Mouse (Mus musculus): Measurements from ENCODE around the gene Traf4.

- TF ChIP-seq TCF12 (IDR thresholded peaks at IDR 0.05; ENCODE audit: low read depth, low read length) (no peak), GATA1 (IDR thresholded peaks at IDR 0.05; ENCODE audit: low read depth, low read length) (no peak), NELFE (IDR thresholded peaks at IDR 0.05; ENCODE audit: low read depth, low read length) (no peak), HCFC1 (IDR thresholded peaks at IDR 0.05; ENCODE audit: low read depth, low read length) (no peak), RAD21 (IDR thresholded peaks at IDR 0.05; ENCODE audit: low read depth, low read length) (no peak), CTCF (IDR thresholded peaks at IDR 0.05 in 2 of 3, conservative IDR thresholded peaks at IDR 0.05 in 1 of 3; ENCODE audit: control insufficient read depth in 1 of 3, insufficient read depth in 1 of 3, low read depth in 2 of 3, low read length in 3 of 3, poor library complexity in 1 of 3, severe bottlenecking in 1 of 3) (no peak), NRF1 (IDR thresholded peaks at IDR 0.05; ENCODE audit: insufficient read depth, low read depth, low read length, poor library complexity, severe bottlenecking) (no peak), POLR2A (IDR thresholded peaks at IDR 0.05; ENCODE audit: control insufficient read depth in 1 of 2, insufficient read depth in 1 of 2, low read depth in 1 of 2, low read length in 2 of 2, poor library complexity in 1 of 2) (no peak), RCOR1 (IDR thresholded peaks at IDR 0.05; ENCODE audit: low read depth, low read length) (no peak), MYB (IDR thresholded peaks at IDR 0.05; ENCODE audit: low read depth, low read length) (no peak)
These were observed 18.5 kb downstream of the Traf4 start for GRCm38 (mm10) chr11:78146707-78147543.
